Mouse (Mus musculus) kidney, postnatal 0 days (tissue): ENCODE data around the gene Afap1. TPM values are rescaled to one million over a fixed set of nuclear protein-coding genes. Genes with fewer than 3 reads are reported as not detected.
A peak's percentile ranks its signal among the peaks of the same experiment; 100 is the strongest.

Source experiments
- ATAC-seq: fragments of 200-750 bp; cut with Nextera tagmentation; replicated peaks from 2 replicates; pipeline ENCODE4 v1.8.0; 2017; ENCODE audit warnings: low read depth, moderate number of reproducible peaks, moderate TSS enrichment, moderate library complexity; ENCODE audit not compliant: low FRiP score
- DNase-seq: peaks from one replicate; pipeline ENCODE4 v3.0.0-alpha.2; 2016; ENCODE audit warnings: low spot score
- H3K27ac ChIP-seq: fragments of 300-500 bp; sonication (generic); 2 replicates; pipeline ENCODE4 v1.5.1; 2014; ENCODE audit warnings: mild to moderate bottlenecking
- H3K27me3 ChIP-seq: fragments of 300-500 bp; sonication (generic); 2 replicates; pipeline ENCODE4 v1.6.1; 2014; ENCODE audit warnings: low read length, mixed read lengths; ENCODE audit not compliant: insufficient read depth
- H3K36me3 ChIP-seq: fragments of 300-500 bp; sonication (generic); 2 replicates; pipeline ENCODE4 v1.6.1; 2014; ENCODE audit warnings: low read length, mixed read lengths; ENCODE audit not compliant: insufficient read depth
- H3K4me1 ChIP-seq: fragments of 300-500 bp; sonication (generic); replicated peaks from 2 replicates; pipeline ENCODE4 v1.6.1; 2014; ENCODE audit warnings: antibody characterized with exemption, low read length, mixed read lengths; ENCODE audit not compliant: insufficient read depth
- H3K4me2 ChIP-seq: fragments of 300-500 bp; sonication (generic); 2 replicates; pipeline ENCODE4 v1.6.1; 2014; ENCODE audit warnings: mild to moderate bottlenecking, low read length, moderate library complexity, mixed read lengths
- H3K4me3 ChIP-seq: fragments of 300-500 bp; sonication (generic); replicated peaks from 2 replicates; pipeline ENCODE4 v1.5.1; 2014; ENCODE audit warnings: low read depth, low read length
- H3K9ac ChIP-seq: fragments of 300-500 bp; sonication (generic); 2 replicates; pipeline ENCODE4 v1.6.1; 2014; ENCODE audit warnings: low read depth, low read length
- H3K9me3 ChIP-seq: fragments of 300-500 bp; sonication (generic); replicated peaks from 2 replicates; pipeline ENCODE4 v1.6.1; 2016; ENCODE audit warnings: low read length, inconsistent platforms, mixed read lengths
- CTCF ChIP-seq: IDR thresholded peaks from 2 replicates; pipeline ENCODE4 v1.5.1; 2016; ENCODE audit warnings: antibody characterized with exemption, low read depth, mild to moderate bottlenecking, moderate library complexity
- WGBS: fragments of 180-500 bp; shearing (Covaris S2); extraction: QIAGEN DNeasy Blood & Tissue Kit; methylation state at CpG from one replicate; pipeline ENCODE4 v1.1.7; 2014; 5-methylcytosine and 5-hydroxymethylcytosine counted together
- polyA plus RNA-seq: library from polyadenylated mRNA; unstranded; fragments of >200 nt; fragmentation: Nextera tagmentation; extraction: Ambion mirVana; gene quantifications from 2 replicates; pipeline ENCODE4 v1.2.1, GENCODE M21; 2015

Gene Afap1
- polyA plus RNA-seq, 1 experiment from 2014 or later = 19.1 TPM

DNA sequence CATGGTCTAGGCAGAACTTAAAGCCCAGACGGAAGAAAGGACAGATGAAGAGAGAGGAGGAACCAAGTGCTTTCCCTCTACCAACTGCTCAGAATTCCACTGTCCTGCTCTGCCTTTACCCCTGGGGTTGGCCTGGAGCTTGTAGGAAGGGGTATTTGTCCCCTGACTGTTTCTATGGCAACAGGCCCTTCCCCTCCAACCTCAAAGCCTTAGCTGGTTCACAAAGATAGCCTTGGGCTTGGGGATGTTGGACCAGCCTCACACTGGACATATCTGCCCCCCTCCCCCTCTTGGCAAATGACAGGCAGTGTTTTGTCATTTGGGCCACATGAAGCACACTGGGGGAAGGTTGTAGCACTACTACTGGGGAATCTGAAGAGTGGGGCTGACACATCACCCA, 129.2 kb downstream of the Afap1 start:
- Histone ChIP-seq H3K4me2 (no peak overlapping the region), H3K4me3 (no peak overlapping the region), H3K9ac (no peak overlapping the region), H3K9me3 (no peaks in the 10 kb centered on the region), H3K4me1 (no peaks in the 10 kb centered on the region), H3K36me3 (no peaks in the 10 kb centered on the region), H3K27me3 (no peaks in the 10 kb centered on the region), H3K27ac (no peak overlapping the region)
- 93% methylated on average over 1 of the region's 1 CpGs for whole genome bisulfite sequencing
- DNase-seq (no peak), ATAC-seq (no peak)
- TF ChIP-seq CTCF = no peak

DNA sequence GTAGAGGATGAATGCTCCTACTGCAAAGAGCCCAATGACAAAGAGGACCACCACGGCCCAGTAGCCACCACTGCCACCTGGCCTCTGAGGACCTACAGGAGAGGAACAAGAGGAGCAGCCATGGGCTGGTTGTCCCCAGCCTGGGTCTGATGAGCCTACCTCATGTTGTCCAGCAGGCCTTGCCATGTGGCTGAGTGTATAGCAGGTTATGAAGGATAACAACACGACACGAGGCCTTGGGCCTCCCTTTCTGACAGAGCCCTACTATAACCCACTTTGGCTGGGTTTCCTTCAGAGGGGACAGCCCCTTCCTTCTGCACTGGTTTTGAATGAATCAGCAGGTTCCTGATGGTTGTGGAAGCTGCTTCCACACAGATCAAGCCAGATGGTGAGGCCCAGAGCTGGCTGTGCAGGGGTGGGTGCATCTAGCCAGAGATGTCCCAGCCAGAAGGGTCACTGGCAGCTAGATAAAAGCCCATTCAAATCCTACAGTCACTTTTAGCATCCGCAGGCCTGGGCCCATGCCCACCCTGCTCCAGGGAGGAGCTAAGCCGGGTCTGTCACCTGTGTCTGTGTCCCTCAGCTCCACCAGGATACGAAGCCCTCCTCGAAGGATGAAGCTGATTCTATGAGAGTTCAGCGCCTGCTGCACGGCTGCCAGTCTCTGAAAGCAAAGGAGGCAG, 131.0 kb downstream of the Afap1 start:
- no peak overlapping the region for H3K4me2 ChIP-seq
- no peaks in the 10 kb centered on the region for H3K9me3 ChIP-seq
- no peak overlapping the region for H3K27ac ChIP-seq
- no peak overlapping the region for H3K9ac ChIP-seq
- H3K36me3 ChIP-seq = no peaks in the 10 kb centered on the region
- no peaks in the 10 kb centered on the region for H3K27me3 ChIP-seq
- WGBS = 91% methylated on average over 9 of the region's 9 CpGs
- no peak overlapping the region for H3K4me3 ChIP-seq
- no peaks in the 10 kb centered on the region for H3K4me1 ChIP-seq
- no peak for DNase-seq
- TF ChIP-seq CTCF = no peak
- no peak for ATAC-seq

DNA sequence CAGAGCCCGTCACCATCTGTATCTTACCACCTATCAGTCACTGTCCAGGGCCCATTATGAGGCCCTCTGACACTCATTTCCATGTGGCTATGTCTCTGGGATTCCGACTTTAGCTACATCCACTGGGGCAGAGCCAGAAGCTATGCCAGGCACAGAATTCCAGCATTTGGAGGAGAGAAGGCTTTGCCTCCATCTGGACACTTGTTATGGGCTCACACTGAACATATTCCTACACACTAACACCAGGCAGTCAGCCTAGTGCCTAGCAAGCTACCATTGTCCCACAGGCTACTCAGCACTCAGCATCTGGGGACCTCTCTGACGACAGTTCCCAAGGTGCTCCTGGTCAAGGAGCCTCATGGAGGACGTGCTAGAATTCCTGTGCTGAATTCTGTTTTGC, 132.0 kb downstream of the Afap1 start:
- ATAC-seq = no peak
- Histone ChIP-seq H3K4me1 (no peaks in the 10 kb centered on the region), H3K9ac (no peak overlapping the region), H3K27ac (no peak overlapping the region), H3K36me3 (no peaks in the 10 kb centered on the region), H3K4me3 (no peak overlapping the region), H3K9me3 (no peaks in the 10 kb centered on the region), H3K4me2 (no peak overlapping the region), H3K27me3 (no peaks in the 10 kb centered on the region)
- DNase-seq = no peak
- no peak for TF ChIP-seq CTCF
- WGBS = 88% methylated on average over 4 of the region's 4 CpGs

DNA sequence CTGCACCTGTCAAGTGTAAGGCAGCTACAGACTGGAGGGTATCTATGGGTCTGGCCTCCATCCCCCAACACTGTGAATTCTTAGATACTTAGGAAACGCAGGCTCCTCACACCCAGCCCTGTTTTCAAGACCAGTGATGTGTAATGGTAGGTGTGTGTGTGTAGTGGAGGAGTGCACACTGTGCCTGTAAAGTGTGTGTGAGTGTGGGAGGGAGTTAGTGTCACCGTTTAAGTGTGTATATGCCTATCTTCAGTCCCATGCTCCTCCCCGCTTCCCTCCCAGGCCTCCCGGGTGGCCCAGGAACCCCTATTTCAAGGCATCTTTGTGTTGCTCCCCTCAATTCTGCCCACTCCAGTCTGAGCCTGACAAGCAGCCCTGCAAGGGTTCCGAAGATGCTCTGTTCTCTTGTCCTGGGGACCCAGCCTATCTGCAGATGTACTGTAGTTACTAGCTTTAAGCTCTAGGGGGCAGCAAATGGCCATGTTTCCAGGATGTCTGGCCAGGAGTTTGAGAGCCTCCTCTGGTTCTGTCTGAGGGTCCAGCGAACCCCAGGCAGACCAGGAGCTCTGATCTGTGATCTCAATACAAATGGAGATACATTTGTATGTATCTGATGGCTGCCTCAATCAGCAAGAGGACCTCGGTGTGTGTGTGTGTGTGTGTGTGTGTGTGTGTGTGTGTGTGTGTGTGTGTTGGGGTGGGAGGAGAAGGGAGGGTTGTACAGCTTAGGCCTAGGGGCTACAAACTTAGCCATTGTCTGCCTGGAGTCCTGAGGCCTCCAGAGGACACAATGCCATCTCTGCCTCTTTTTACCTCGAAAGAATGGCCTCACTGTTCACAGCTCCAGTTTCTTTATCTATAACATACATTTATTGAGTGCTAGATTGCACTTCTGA, 140.7 kb downstream of the Afap1 start:
- no peak overlapping the region for H3K4me2 ChIP-seq
- ATAC-seq (no peak), DNase-seq (peak; percentile 90)
- no peaks in the 10 kb centered on the region for H3K9me3 ChIP-seq
- no peak overlapping the region for H3K9ac ChIP-seq
- TF ChIP-seq CTCF = peak; percentile 87
- 51% methylated on average over 8 of the region's 8 CpGs for WGBS
- no peak overlapping the region for H3K27ac ChIP-seq
- H3K4me1 ChIP-seq = no peaks in the 10 kb centered on the region
- H3K27me3 ChIP-seq = no peaks in the 10 kb centered on the region; the same call in 1 of the 2 replicates
- no peak overlapping the region for H3K4me3 ChIP-seq
- H3K36me3 ChIP-seq = no peaks in the 10 kb centered on the region

DNA sequence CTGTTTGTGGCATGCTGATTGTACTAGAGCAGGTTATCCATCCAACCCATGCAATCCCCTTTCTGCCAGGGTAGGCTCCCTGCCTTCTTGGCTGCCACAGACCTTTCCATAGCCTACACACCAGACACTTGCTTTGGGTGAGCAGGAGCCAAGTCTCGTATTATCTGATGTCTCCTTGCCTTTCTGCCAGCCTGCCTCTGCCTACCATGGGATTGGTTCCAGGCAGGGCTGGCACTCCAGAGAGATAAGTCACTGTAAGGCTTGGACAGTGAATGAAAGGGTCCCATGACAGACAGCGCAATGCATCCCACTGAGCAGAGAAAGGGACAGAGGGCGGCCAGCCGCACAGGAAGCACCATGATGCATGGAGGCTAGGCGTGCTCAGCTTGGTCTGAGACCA, 146.5 kb downstream of the Afap1 start:
- 87% methylated on average over 5 of the region's 5 CpGs for WGBS
- TF ChIP-seq CTCF = no peak
- ATAC-seq = no peak
- no peak overlapping the region for H3K4me2 ChIP-seq
- H3K27ac ChIP-seq = no peak overlapping the region
- H3K4me3 ChIP-seq = no peak overlapping the region
- no peaks in the 10 kb centered on the region for H3K9me3 ChIP-seq
- no peaks in the 10 kb centered on the region for H3K36me3 ChIP-seq
- DNase-seq = no peak
- H3K27me3 ChIP-seq = no peaks in the 10 kb centered on the region; the same call in 1 of the 2 replicates
- H3K9ac ChIP-seq = no peak overlapping the region
- H3K4me1 ChIP-seq = no peaks in the 10 kb centered on the region

DNA sequence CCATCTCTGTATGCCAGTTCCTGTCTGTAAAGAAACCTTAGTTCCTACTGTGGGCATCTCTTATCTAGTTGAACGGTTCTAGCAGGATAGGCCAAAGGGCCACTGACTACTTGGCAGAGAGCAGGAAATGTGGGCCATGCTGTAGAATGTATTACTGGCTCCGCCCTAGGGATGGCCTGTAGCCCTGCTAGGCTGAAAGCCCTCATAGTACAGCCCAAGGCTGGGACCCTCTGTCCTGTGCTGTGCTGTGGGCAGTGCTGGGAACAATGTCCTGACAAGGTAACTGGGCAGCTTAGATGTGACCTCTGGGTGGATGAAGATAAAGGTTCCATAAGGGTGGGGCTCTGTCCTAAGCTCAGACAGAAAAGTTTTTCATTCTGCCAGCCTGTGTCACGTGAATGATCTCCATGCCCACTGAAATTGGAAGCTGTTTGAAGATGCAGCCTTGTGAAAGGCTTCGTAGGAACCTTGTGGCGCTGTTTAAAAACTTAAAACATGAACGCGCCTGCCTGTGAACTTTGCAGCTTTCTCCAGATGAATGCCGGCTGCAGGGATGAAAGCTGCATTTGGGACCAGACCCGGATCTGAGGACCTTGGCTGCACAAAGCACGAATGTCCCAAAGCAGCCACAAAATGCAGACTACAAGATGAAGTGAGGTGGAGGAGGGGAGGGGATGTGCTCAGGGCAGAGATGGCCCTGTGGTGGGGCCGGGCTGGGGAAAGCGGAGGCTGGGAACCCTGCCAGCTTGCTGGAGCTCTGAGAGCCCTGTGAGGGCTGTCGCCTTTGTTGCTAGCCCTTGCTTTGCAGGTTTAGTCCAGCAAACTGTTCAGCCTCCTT, 147.5 kb downstream of the Afap1 start:
- Histone ChIP-seq H3K27ac (no peak overlapping the region), H3K9me3 (no peaks in the 10 kb centered on the region), H3K27me3 (no peaks in the 10 kb centered on the region; the same call in 1 of the 2 replicates), H3K4me2 (no peak overlapping the region), H3K9ac (no peak overlapping the region), H3K4me1 (no peaks in the 10 kb centered on the region), H3K4me3 (no peak overlapping the region), H3K36me3 (no peaks in the 10 kb centered on the region)
- ATAC-seq = no peak
- DNase-seq = peak; percentile 61
- no peak for TF ChIP-seq CTCF
- 52% methylated on average over 13 of the region's 13 CpGs for WGBS
